Mouse (Mus musculus): ENCODE results near the gene Slc2a13.

Gene Slc2a13

GRCm38 (mm10) chr15:91573111-91573538 lies at the start of gene Slc2a13:
Gene Slc2a13 (minus strand): TSS chr15:91573261.
- DNase-seq (ENCODE audit: low spot score in 2 of 2) = peak; percentile 64 to 87

- DNase-seq (ENCODE audit: low spot score in 2 of 2) = no peak
These were observed 43.0 kb upstream of the Slc2a13 start for GRCm38 (mm10) chr15:91616016-91616415.

- no peak for DNase-seq (ENCODE audit: low spot score in 2 of 2)
These were observed 42.5 kb upstream of the Slc2a13 start for GRCm38 (mm10) chr15:91615532-91615931.

GRCm38 (mm10) chr15:91613981-91614665 lies 41.1 kb upstream of the Slc2a13 start:
- DNase-seq (ENCODE audit: low spot score in 2 of 2) = peak; percentile 86 to 90

GRCm38 (mm10) chr15:91609713-91610112 lies 36.7 kb upstream of the Slc2a13 start:
- DNase-seq (ENCODE audit: low spot score in 2 of 2) = peak in 1 of 2 experiments; percentile 65

- no peak for DNase-seq (ENCODE audit: low spot score in 2 of 2)
These were observed 35.8 kb upstream of the Slc2a13 start for GRCm38 (mm10) chr15:91608811-91609210.

- DNase-seq (ENCODE audit: low spot score in 2 of 2) = peak in 1 of 2 experiments; percentile 34
These were observed 28.1 kb upstream of the Slc2a13 start for GRCm38 (mm10) chr15:91601197-91601596.

- DNase-seq (ENCODE audit: low spot score in 2 of 2) = no peak
These were observed 24.2 kb upstream of the Slc2a13 start for GRCm38 (mm10) chr15:91597290-91597689.

GRCm38 (mm10) chr15:91574492-91574891 lies 1.4 kb upstream of the Slc2a13 start:
- DNase-seq (ENCODE audit: low spot score in 2 of 2) = peak in 1 of 2 experiments; percentile 87

GRCm38 (mm10) chr15:91572421-91573069 lies 516 bp downstream of the Slc2a13 start:
- DNase-seq (ENCODE audit: low spot score in 2 of 2) = peak in 1 of 2 experiments; percentile 12

GRCm38 (mm10) chr15:91571981-91572380 lies 1.1 kb downstream of the Slc2a13 start:
- no peak for DNase-seq (ENCODE audit: low spot score in 2 of 2)

GRCm38 (mm10) chr15:91566784-91567183 lies 6.3 kb downstream of the Slc2a13 start:
- DNase-seq (ENCODE audit: low spot score in 2 of 2) = no peak

- no peak for DNase-seq (ENCODE audit: low spot score in 2 of 2)
These were observed 7.9 kb downstream of the Slc2a13 start for GRCm38 (mm10) chr15:91565025-91565605.

GRCm38 (mm10) chr15:91561728-91562127 lies 11.3 kb downstream of the Slc2a13 start:
- DNase-seq (ENCODE audit: low spot score in 2 of 2) = no peak

- peak in 1 of 2 experiments; percentile 55 for DNase-seq (ENCODE audit: low spot score in 2 of 2)
These were observed 17.7 kb downstream of the Slc2a13 start for GRCm38 (mm10) chr15:91555336-91555736.

- DNase-seq (ENCODE audit: low spot score in 2 of 2) = no peak
These were observed 24.3 kb downstream of the Slc2a13 start for GRCm38 (mm10) chr15:91548586-91549268.

- no peak for DNase-seq (ENCODE audit: low spot score in 2 of 2)
These were observed 28.5 kb downstream of the Slc2a13 start for GRCm38 (mm10) chr15:91544586-91544985.

- DNase-seq (ENCODE audit: low spot score in 2 of 2) = no peak
These were observed 34.6 kb downstream of the Slc2a13 start for GRCm38 (mm10) chr15:91538439-91538838.

- no peak for DNase-seq (ENCODE audit: low spot score in 2 of 2)
These were observed 46.2 kb downstream of the Slc2a13 start for GRCm38 (mm10) chr15:91526876-91527275.

GRCm38 (mm10) chr15:91526166-91526565 lies 46.9 kb downstream of the Slc2a13 start:
- no peak for DNase-seq (ENCODE audit: low spot score in 2 of 2)

- no peak for DNase-seq (ENCODE audit: low spot score in 2 of 2)
These were observed 48.6 kb downstream of the Slc2a13 start for GRCm38 (mm10) chr15:91524451-91524850.

GRCm38 (mm10) chr15:91503291-91503690 lies 69.8 kb downstream of the Slc2a13 start:
- no peak for DNase-seq (ENCODE audit: low spot score in 2 of 2)
